Mouse (Mus musculus): ENCODE measurements at regions not wholly inside any gene's neighbourhood (a gene's known extent, or its start where the extent isn't known, plus 50 kb on each side); places are given as distances from the start of the nearest gene placed in this dataset.

- TF ChIP-seq POLR2A (IDR thresholded peaks at IDR 0.05; ENCODE audit: insufficient read depth, low read length) (no peak), EP300 (IDR thresholded peaks at IDR 0.05; ENCODE audit: insufficient read depth, low read depth, low read length) (no peak), CTCF (IDR thresholded peaks at IDR 0.05; ENCODE audit: low read depth, low read length) (no peak)
Measured at GRCm38 (mm10) chr12:29107720-29108051, 356.1 kb downstream of the Eipr1 start.

Data from ES-Bruce4 (cell line).